Mouse (Mus musculus): ENCODE measurements around the gene Zranb1.

Gene Zranb1

GRCm38 (mm10) chr7:132999061-132999460 is 68.1 kb downstream of the Zranb1 start:
- no peak for DNase-seq (ENCODE audit: low read depth, low spot score)

- DNase-seq (ENCODE audit: low read depth, low spot score): no peak
These were observed 70.4 kb downstream of the Zranb1 start for GRCm38 (mm10) chr7:133001388-133001787.

GRCm38 (mm10) chr7:133002271-133002670 is 71.3 kb downstream of the Zranb1 start:
- no peak for DNase-seq (ENCODE audit: low read depth, low spot score)

GRCm38 (mm10) chr7:133003421-133003820 is 72.5 kb downstream of the Zranb1 start:
- DNase-seq (ENCODE audit: low read depth, low spot score): peak; percentile 80

- no peak for DNase-seq (ENCODE audit: low read depth, low spot score)
These were observed 74.8 kb downstream of the Zranb1 start for GRCm38 (mm10) chr7:133005772-133006171.

GRCm38 (mm10) chr7:133007343-133007742 is 76.4 kb downstream of the Zranb1 start:
- no peak for DNase-seq (ENCODE audit: low read depth, low spot score)

- DNase-seq (ENCODE audit: low read depth, low spot score): no peak
These were observed 77.7 kb downstream of the Zranb1 start for GRCm38 (mm10) chr7:133008663-133009062.

- DNase-seq (ENCODE audit: low read depth, low spot score): no peak
These were observed 78.7 kb downstream of the Zranb1 start for GRCm38 (mm10) chr7:133009676-133010075.

GRCm38 (mm10) chr7:133010477-133010876 is 79.5 kb downstream of the Zranb1 start:
- no peak for DNase-seq (ENCODE audit: low read depth, low spot score)

- DNase-seq (ENCODE audit: low read depth, low spot score): no peak
These were observed 80.2 kb downstream of the Zranb1 start for GRCm38 (mm10) chr7:133011191-133011590.

GRCm38 (mm10) chr7:133011611-133012010 is 80.7 kb downstream of the Zranb1 start:
- DNase-seq (ENCODE audit: low read depth, low spot score): no peak

GRCm38 (mm10) chr7:133012637-133013366 is 81.9 kb downstream of the Zranb1 start:
- DNase-seq (ENCODE audit: low read depth, low spot score): no peak

- no peak for DNase-seq (ENCODE audit: low read depth, low spot score)
These were observed 83.0 kb downstream of the Zranb1 start for GRCm38 (mm10) chr7:133013923-133014322.

GRCm38 (mm10) chr7:133014631-133015030 is 83.7 kb downstream of the Zranb1 start:
- DNase-seq (ENCODE audit: low read depth, low spot score): no peak

- no peak for DNase-seq (ENCODE audit: low read depth, low spot score)
These were observed 84.6 kb downstream of the Zranb1 start for GRCm38 (mm10) chr7:133015416-133016070.

GRCm38 (mm10) chr7:133018961-133019360 is 88.0 kb downstream of the Zranb1 start:
- DNase-seq (ENCODE audit: low read depth, low spot score): no peak

- DNase-seq (ENCODE audit: low read depth, low spot score): no peak
These were observed 88.6 kb downstream of the Zranb1 start for GRCm38 (mm10) chr7:133019481-133020020.

GRCm38 (mm10) chr7:133024694-133025093 is 93.8 kb downstream of the Zranb1 start:
- no peak for DNase-seq (ENCODE audit: low read depth, low spot score)

- DNase-seq (ENCODE audit: low read depth, low spot score): no peak
These were observed 97.0 kb downstream of the Zranb1 start for GRCm38 (mm10) chr7:133027930-133028329.

GRCm38 (mm10) chr7:133029004-133029403 is 98.1 kb downstream of the Zranb1 start:
- peak; percentile 26 for DNase-seq (ENCODE audit: low read depth, low spot score)

GRCm38 (mm10) chr7:133029496-133030047 is 98.6 kb downstream of the Zranb1 start:
- DNase-seq (ENCODE audit: low read depth, low spot score): no peak

- DNase-seq (ENCODE audit: low read depth, low spot score): peak; percentile 32
These were observed 101.8 kb downstream of the Zranb1 start for GRCm38 (mm10) chr7:133032589-133033203.

Measured in CD4-positive, CD25-positive, alpha-beta regulatory T cell, adult 2 months (primary cell).